Mouse (Mus musculus) testis, adult 2 months (tissue): ENCODE measurements around the gene Mrpl4.

ENCODE experiments used
- CTCF ChIP-seq: fragments of 200-500 bp; IDR thresholded peaks from 2 replicates; pipeline ENCODE4 v1.5.1; 2012; ENCODE audit warnings: low read depth, mild to moderate bottlenecking, inconsistent platforms, low read length, moderate library complexity; ENCODE audit not compliant: control insufficient read depth, insufficient read depth, insufficient replicate concordance
- POLR2A ChIP-seq: fragments of 200-500 bp; IDR thresholded peaks from 2 replicates; pipeline ENCODE4 v1.6.1; 2012; ENCODE audit warnings: low read depth, mild to moderate bottlenecking, inconsistent platforms, low read length, moderate library complexity; ENCODE audit not compliant: control insufficient read depth

GRCm38 (mm10) chr9:21045235-21045634, 42.7 kb downstream of the Mrpl4 start:
- TF ChIP-seq CTCF (no peak), POLR2A (no peak)
